Mouse (Mus musculus): ENCODE results near the gene Nvl.

Gene Nvl

GRCm38 (mm10) chr1:181143950-181144836, at the start of gene Nvl, which contains the start of gene Cnih4:
Nvl (minus strand) TSS chr1:181144204.
Cnih4 (plus strand) TSS chr1:181144693.
- DNase-seq, result peak; percentile 95 to 96

- no peak for DNase-seq
Observed at GRCm38 (mm10) chr1:181188925-181189324, 44.9 kb upstream of the Nvl start.

- no peak for DNase-seq
Observed at GRCm38 (mm10) chr1:181170210-181170609, 26.2 kb upstream of the Nvl start.

- DNase-seq, result no peak
Observed at GRCm38 (mm10) chr1:181168377-181168776, 24.4 kb upstream of the Nvl start.

GRCm38 (mm10) chr1:181167816-181168215, 23.8 kb upstream of the Nvl start:
- no peak for DNase-seq

GRCm38 (mm10) chr1:181151541-181151940, 7.5 kb upstream of the Nvl start:
- no peak for DNase-seq

- DNase-seq, result peak; percentile 96
Observed at GRCm38 (mm10) chr1:181150827-181151534, 7.0 kb upstream of the Nvl start.

GRCm38 (mm10) chr1:181150431-181150826, 6.4 kb upstream of the Nvl start:
- DNase-seq, result no peak

GRCm38 (mm10) chr1:181149373-181150017, 5.5 kb upstream of the Nvl start:
- DNase-seq, result no peak

GRCm38 (mm10) chr1:181148540-181148939, 4.5 kb upstream of the Nvl start:
- no peak for DNase-seq

GRCm38 (mm10) chr1:181146187-181146586, 2.2 kb upstream of the Nvl start:
- DNase-seq, result no peak

- no peak for DNase-seq
Observed at GRCm38 (mm10) chr1:181144966-181145365, 962 bp upstream of the Nvl start.

GRCm38 (mm10) chr1:181143609-181143949, 425 bp downstream of the Nvl start:
- DNase-seq, result no peak

- DNase-seq, result no peak
Observed at GRCm38 (mm10) chr1:181138730-181139129, 5.3 kb downstream of the Nvl start.

- DNase-seq, result no peak
Observed at GRCm38 (mm10) chr1:181131915-181132314, 12.1 kb downstream of the Nvl start.

- DNase-seq, result no peak
Observed at GRCm38 (mm10) chr1:181126766-181127165, 17.2 kb downstream of the Nvl start.

GRCm38 (mm10) chr1:181125916-181126315, 18.1 kb downstream of the Nvl start:
- DNase-seq, result no peak

GRCm38 (mm10) chr1:181124145-181124544, 19.9 kb downstream of the Nvl start:
- no peak for DNase-seq

- no peak for DNase-seq
Observed at GRCm38 (mm10) chr1:181117112-181117511, 26.9 kb downstream of the Nvl start.

GRCm38 (mm10) chr1:181090048-181090447, 54.0 kb downstream of the Nvl start:
- no peak for DNase-seq

- no peak for DNase-seq
Observed at GRCm38 (mm10) chr1:181084021-181084420, 60.0 kb downstream of the Nvl start.

- no peak for DNase-seq
Observed at GRCm38 (mm10) chr1:181073075-181073474, 70.9 kb downstream of the Nvl start.

- DNase-seq, result no peak
Observed at GRCm38 (mm10) chr1:181069671-181070070, 74.3 kb downstream of the Nvl start.

GRCm38 (mm10) chr1:181068344-181068743, 75.7 kb downstream of the Nvl start:
- no peak for DNase-seq
